Mouse (Mus musculus): ENCODE results near the gene Kdm4a. TPM values are rescaled to one million over a fixed set of nuclear protein-coding genes. Genes with fewer than 3 reads are reported as not detected.

The Kdm4a gene
- polyA plus RNA-seq, 1 experiment from 2014 or later, result 52.8 TPM

GRCm38 (mm10) chr4:118162123-118162522, 17.7 kb downstream of the Kdm4a start:
- Histone ChIP-seq H3K36me3 (replicated peaks; ENCODE audit: control insufficient read depth, insufficient read depth) (peaks cover 96% of the 10 kb centered on the region), H3K27ac (no peak overlapping the region), H3K9ac (no peak overlapping the region), H3K9me3 (ENCODE audit: control insufficient read depth, low read length) (no peaks in the 10 kb centered on the region), H3K4me2 (replicated peaks) (no peak overlapping the region), H3K4me1 (replicated peaks; ENCODE audit: control insufficient read depth, insufficient read depth, low read length) (no peaks in the 10 kb centered on the region), H3K27me3 (ENCODE audit: control insufficient read depth, insufficient read depth, low read length) (no peaks in the 10 kb centered on the region), H3K4me3 (replicated peaks; ENCODE audit: low read length) (no peak overlapping the region)
- no peak for ATAC-seq (ENCODE audit: low FRiP score)
- 96% methylated on average over 12 of the region's 12 CpGs for WGBS
- DNase-seq (ENCODE audit: low spot score), result no peak

- 99% methylated on average over 3 of the region's 3 CpGs for WGBS
- Histone ChIP-seq H3K9me3 (ENCODE audit: control insufficient read depth, low read length) (no peaks in the 10 kb centered on the region), H3K36me3 (replicated peaks; ENCODE audit: control insufficient read depth, insufficient read depth) (peaks cover 99% of the 10 kb centered on the region), H3K4me1 (replicated peaks; ENCODE audit: control insufficient read depth, insufficient read depth, low read length) (no peaks in the 10 kb centered on the region), H3K4me2 (replicated peaks) (no peak overlapping the region), H3K4me3 (replicated peaks; ENCODE audit: low read length) (no peak overlapping the region), H3K9ac (no peak overlapping the region), H3K27ac (no peak overlapping the region), H3K27me3 (ENCODE audit: control insufficient read depth, insufficient read depth, low read length) (no peaks in the 10 kb centered on the region)
- ATAC-seq (ENCODE audit: low FRiP score) (no peak), DNase-seq (ENCODE audit: low spot score) (no peak)
These were observed 22.2 kb downstream of the Kdm4a start for GRCm38 (mm10) chr4:118157666-118158065.

- WGBS, result 61% methylated on average over 15 of the region's 15 CpGs
- H3K36me3 ChIP-seq (replicated peaks; ENCODE audit: control insufficient read depth, insufficient read depth), result peaks cover 99% of the 10 kb centered on the region
- H3K9ac ChIP-seq, result no peak overlapping the region
- no peak overlapping the region for H3K4me2 ChIP-seq (replicated peaks)
- H3K9me3 ChIP-seq (ENCODE audit: control insufficient read depth, low read length), result no peaks in the 10 kb centered on the region
- DNase-seq (ENCODE audit: low spot score), result no peak
- no peak overlapping the region for H3K4me3 ChIP-seq (replicated peaks; ENCODE audit: low read length)
- H3K27ac ChIP-seq, result no peak overlapping the region
- H3K27me3 ChIP-seq (ENCODE audit: control insufficient read depth, insufficient read depth, low read length), result no peaks in the 10 kb centered on the region
- 0 out of 2 replicates have a peak, but pooled peaks have one; percentile 36 for ATAC-seq (ENCODE audit: low FRiP score)
- no peaks in the 10 kb centered on the region for H3K4me1 ChIP-seq (replicated peaks; ENCODE audit: control insufficient read depth, insufficient read depth, low read length)
These were observed 23.3 kb downstream of the Kdm4a start for GRCm38 (mm10) chr4:118156559-118156958.

GRCm38 (mm10) chr4:118154889-118155288, 25.0 kb downstream of the Kdm4a start:
- Histone ChIP-seq H3K4me3 (replicated peaks; ENCODE audit: low read length) (no peak overlapping the region), H3K9ac (no peak overlapping the region), H3K27me3 (ENCODE audit: control insufficient read depth, insufficient read depth, low read length) (no peaks in the 10 kb centered on the region), H3K27ac (no peak overlapping the region), H3K4me2 (replicated peaks) (no peak overlapping the region), H3K4me1 (replicated peaks; ENCODE audit: control insufficient read depth, insufficient read depth, low read length) (no peaks in the 10 kb centered on the region), H3K9me3 (ENCODE audit: control insufficient read depth, low read length) (no peaks in the 10 kb centered on the region), H3K36me3 (replicated peaks; ENCODE audit: control insufficient read depth, insufficient read depth) (peaks cover 98% of the 10 kb centered on the region)
- 93% methylated on average over 5 of the region's 5 CpGs for WGBS
- ATAC-seq (ENCODE audit: low FRiP score) (no peak), DNase-seq (ENCODE audit: low spot score) (no peak)

- DNase-seq (ENCODE audit: low spot score) (no peak), ATAC-seq (ENCODE audit: low FRiP score) (no peak)
- Histone ChIP-seq H3K4me2 (replicated peaks) (no peak overlapping the region), H3K4me1 (replicated peaks; ENCODE audit: control insufficient read depth, insufficient read depth, low read length) (no peaks in the 10 kb centered on the region), H3K4me3 (replicated peaks; ENCODE audit: low read length) (no peak overlapping the region), H3K9me3 (ENCODE audit: control insufficient read depth, low read length) (no peaks in the 10 kb centered on the region), H3K36me3 (replicated peaks; ENCODE audit: control insufficient read depth, insufficient read depth) (peaks cover 96% of the 10 kb centered on the region), H3K27ac (no peak overlapping the region), H3K27me3 (ENCODE audit: control insufficient read depth, insufficient read depth, low read length) (no peaks in the 10 kb centered on the region), H3K9ac (no peak overlapping the region)
- 94% methylated on average over 17 of the region's 17 CpGs for WGBS
These were observed 27.6 kb downstream of the Kdm4a start for GRCm38 (mm10) chr4:118152020-118152785.

- 93% methylated on average over 7 of the region's 7 CpGs for WGBS
- H3K9me3 ChIP-seq (ENCODE audit: control insufficient read depth, low read length), result no peaks in the 10 kb centered on the region
- DNase-seq (ENCODE audit: low spot score) (no peak), ATAC-seq (ENCODE audit: low FRiP score) (no peak)
- no peaks in the 10 kb centered on the region for H3K4me1 ChIP-seq (replicated peaks; ENCODE audit: control insufficient read depth, insufficient read depth, low read length)
- no peaks in the 10 kb centered on the region for H3K27me3 ChIP-seq (ENCODE audit: control insufficient read depth, insufficient read depth, low read length)
- H3K4me3 ChIP-seq (replicated peaks; ENCODE audit: low read length), result no peak overlapping the region
- no peak overlapping the region for H3K4me2 ChIP-seq (replicated peaks)
- H3K27ac ChIP-seq, result no peak overlapping the region
- H3K9ac ChIP-seq, result no peak overlapping the region
- peaks cover 97% of the 10 kb centered on the region for H3K36me3 ChIP-seq (replicated peaks; ENCODE audit: control insufficient read depth, insufficient read depth)
These were observed 29.0 kb downstream of the Kdm4a start for GRCm38 (mm10) chr4:118150804-118151203.

GRCm38 (mm10) chr4:118149956-118150680, 29.7 kb downstream of the Kdm4a start:
- Histone ChIP-seq H3K9me3 (ENCODE audit: control insufficient read depth, low read length) (no peaks in the 10 kb centered on the region), H3K36me3 (replicated peaks; ENCODE audit: control insufficient read depth, insufficient read depth) (peaks cover 97% of the 10 kb centered on the region), H3K27ac (no peak overlapping the region), H3K4me1 (replicated peaks; ENCODE audit: control insufficient read depth, insufficient read depth, low read length) (no peaks in the 10 kb centered on the region), H3K27me3 (ENCODE audit: control insufficient read depth, insufficient read depth, low read length) (no peaks in the 10 kb centered on the region), H3K4me2 (replicated peaks) (no peak overlapping the region), H3K9ac (no peak overlapping the region), H3K4me3 (replicated peaks; ENCODE audit: low read length) (no peak overlapping the region)
- DNase-seq (ENCODE audit: low spot score) (no peak), ATAC-seq (ENCODE audit: low FRiP score) (no peak)
- WGBS, result 90% methylated on average over 14 of the region's 14 CpGs

GRCm38 (mm10) chr4:118149055-118149576, 30.7 kb downstream of the Kdm4a start:
- no peaks in the 10 kb centered on the region for H3K4me1 ChIP-seq (replicated peaks; ENCODE audit: control insufficient read depth, insufficient read depth, low read length)
- no peak overlapping the region for H3K4me3 ChIP-seq (replicated peaks; ENCODE audit: low read length)
- no peaks in the 10 kb centered on the region for H3K27me3 ChIP-seq (ENCODE audit: control insufficient read depth, insufficient read depth, low read length)
- no peaks in the 10 kb centered on the region for H3K9me3 ChIP-seq (ENCODE audit: control insufficient read depth, low read length)
- H3K36me3 ChIP-seq (replicated peaks; ENCODE audit: control insufficient read depth, insufficient read depth), result peaks cover 97% of the 10 kb centered on the region
- WGBS, result 89% methylated on average over 10 of the region's 10 CpGs
- H3K27ac ChIP-seq, result no peak overlapping the region
- no peak overlapping the region for H3K9ac ChIP-seq
- ATAC-seq (ENCODE audit: low FRiP score) (no peak), DNase-seq (ENCODE audit: low spot score) (no peak)
- no peak overlapping the region for H3K4me2 ChIP-seq (replicated peaks)

- 88% methylated on average over 10 of the region's 10 CpGs for WGBS
- ATAC-seq (ENCODE audit: low FRiP score) (no peak), DNase-seq (ENCODE audit: low spot score) (no peak)
- Histone ChIP-seq H3K36me3 (replicated peaks; ENCODE audit: control insufficient read depth, insufficient read depth) (peaks cover 97% of the 10 kb centered on the region), H3K9ac (no peak overlapping the region), H3K27me3 (ENCODE audit: control insufficient read depth, insufficient read depth, low read length) (no peaks in the 10 kb centered on the region), H3K4me3 (replicated peaks; ENCODE audit: low read length) (no peak overlapping the region), H3K4me2 (replicated peaks) (no peak overlapping the region), H3K9me3 (ENCODE audit: control insufficient read depth, low read length) (no peaks in the 10 kb centered on the region), H3K4me1 (replicated peaks; ENCODE audit: control insufficient read depth, insufficient read depth, low read length) (no peaks in the 10 kb centered on the region), H3K27ac (no peak overlapping the region)
These were observed 31.5 kb downstream of the Kdm4a start for GRCm38 (mm10) chr4:118148317-118148687.
